ENCODE assay signal across 14 mouse cellular contexts in the genomic region with DNA sequence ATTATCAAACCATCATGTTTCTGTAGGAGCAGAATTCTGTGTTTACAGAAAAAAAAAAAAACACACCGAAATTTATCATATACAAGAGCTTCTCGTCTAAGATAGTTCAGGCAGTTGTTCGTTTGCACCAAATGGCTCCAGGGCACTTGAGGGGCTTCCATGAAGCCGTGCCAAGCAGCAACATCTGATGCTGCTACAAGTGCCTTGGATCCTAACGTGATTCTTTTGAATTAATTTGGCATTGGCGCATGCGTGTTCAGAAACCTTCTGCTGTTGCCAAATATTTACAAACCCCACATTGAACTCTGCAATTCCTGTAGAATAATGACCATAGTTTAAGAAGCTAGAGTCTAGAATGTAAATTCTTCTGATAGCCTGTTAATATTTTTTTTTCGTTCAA. TPM values are rescaled to one million over a fixed set of nuclear protein-coding genes. Genes with fewer than 3 reads are reported as not detected.
"Had no signal": no experiment of that assay in that cellular context is flagged by ENCODE, and none has a peak within 500 bp of the region (broad histone marks: within the 10 kb centered on the region; RNA-seq: fewer than 3 reads in every experiment).

No protein-coding gene starts in this region.

- H3K9me3 ChIP-seq: limb, embryonic 10.5 days; liver, embryonic 15.5 days; stomach, embryonic 15.5 days had no signal

- H3K9ac ChIP-seq: liver, embryonic 15.5 days; stomach, embryonic 15.5 days had no signal

- DNase-seq: kidney, adult 18-20 months; kidney, postnatal 10 days; kidney, postnatal 4 days; lung, adult 2 months; lung, postnatal 14 days; right cerebral cortex, postnatal 14 days; thymus, adult 2 months; thymus, postnatal 25 days had no signal

- H3K4me2 ChIP-seq: liver, embryonic 11.5 days; liver, embryonic 15.5 days; stomach, embryonic 15.5 days had no signal

- H3K36me3 ChIP-seq: limb, embryonic 10.5 days; liver, embryonic 15.5 days; stomach, embryonic 15.5 days had no signal

- ATAC-seq: midbrain, embryonic 16.5 days had no signal

- H3K4me3 ChIP-seq: layer of hippocampus, adult 2 months; limb, embryonic 10.5 days; liver, embryonic 15.5 days; stomach, embryonic 15.5 days had no signal

- H3K27ac ChIP-seq: layer of hippocampus, adult 2 months; limb, embryonic 10.5 days; liver, embryonic 15.5 days; stomach, embryonic 15.5 days had no signal

- H3K27me3 ChIP-seq: liver, embryonic 15.5 days; stomach, embryonic 15.5 days had no signal

RNA-seq across cellular contexts. Expression of gene P2rx7, which starts 51.8 kb away (rescaled TPM):
- polyA plus RNA-seq: limb, embryonic 10.5 days had no signal
